Mouse (Mus musculus) midbrain, embryonic 12.5 days (tissue): ENCODE data around the gene Psd. TPM values are rescaled to one million over a fixed set of nuclear protein-coding genes. Genes with fewer than 3 reads are reported as not detected.

Experiments
- ATAC-seq: fragments of 200-750 bp; cut with Nextera tagmentation; 2 replicates; pipeline ENCODE4 v1.8.0; 2017; ENCODE audit warnings: low read depth, moderate TSS enrichment, moderate library complexity; ENCODE audit not compliant: low FRiP score
- H3K27ac ChIP-seq: fragments of 300-500 bp; sonication (generic); replicated peaks from 2 replicates; pipeline ENCODE4 v1.5.1; 2016; ENCODE audit warnings: mild to moderate bottlenecking
- H3K27me3 ChIP-seq: fragments of 300-500 bp; sonication (generic); 2 replicates; pipeline ENCODE4 v1.6.1; 2016; ENCODE audit warnings: mild to moderate bottlenecking
- H3K36me3 ChIP-seq: fragments of 300-500 bp; sonication (generic); 2 replicates; pipeline ENCODE4 v1.6.1; 2016
- H3K4me1 ChIP-seq: fragments of 300-500 bp; sonication (generic); 2 replicates; pipeline ENCODE4 v1.6.1; 2016
- H3K4me2 ChIP-seq: fragments of 300-500 bp; sonication (generic); replicated peaks from 2 replicates; pipeline ENCODE4 v1.6.1; 2016; ENCODE audit warnings: mild to moderate bottlenecking, moderate library complexity
- H3K4me3 ChIP-seq: fragments of 300-500 bp; sonication (generic); 2 replicates; pipeline ENCODE4 v1.5.1; 2016; ENCODE audit warnings: mild to moderate bottlenecking
- H3K9ac ChIP-seq: fragments of 300-500 bp; sonication (generic); replicated peaks from 2 replicates; pipeline ENCODE4 v1.6.1; 2016; ENCODE audit warnings: mild to moderate bottlenecking, moderate library complexity
- H3K9me3 ChIP-seq: fragments of 300-500 bp; sonication (generic); 2 replicates; pipeline ENCODE4 v1.6.1; 2016; ENCODE audit warnings: mild to moderate bottlenecking
- WGBS: fragments of 180-500 bp; shearing (Covaris S2); methylation state at CpG from one replicate; pipeline ENCODE4 v1.1.7; 2016; 5-methylcytosine and 5-hydroxymethylcytosine counted together
- polyA plus RNA-seq: library from polyadenylated mRNA; unstranded; fragments of >200 nt; fragmentation: Nextera tagmentation; extraction: Ambion mirVana; gene quantifications from 2 replicates; pipeline ENCODE4 v1.2.1, GENCODE M21; 2016

Psd gene
- polyA plus RNA-seq, 1 experiment from 2014 or later = 31.4 TPM

GRCm38 (mm10) chr19:46333906-46334305, 7.0 kb upstream of the Psd start:
- Histone ChIP-seq H3K9me3 (no peaks in the 10 kb centered on the region), H3K4me2 (no peak overlapping the region), H3K36me3 (peaks cover 25% of the 10 kb centered on the region), H3K27ac (no peak overlapping the region), H3K4me3 (no peak overlapping the region), H3K9ac (no peak overlapping the region), H3K4me1 (peaks cover 33% of the 10 kb centered on the region), H3K27me3 (peaks cover 14% of the 10 kb centered on the region; the same call in 1 of the 2 replicates)
- WGBS = 92% methylated on average over 3 of the region's 3 CpGs
- ATAC-seq = no peak

GRCm38 (mm10) chr19:46332721-46333339, 5.9 kb upstream of the Psd start:
- Histone ChIP-seq H3K27me3 (peaks cover 14% of the 10 kb centered on the region; the same call in 1 of the 2 replicates), H3K4me3 (no peak overlapping the region), H3K36me3 (peaks cover 25% of the 10 kb centered on the region), H3K4me1 (peaks cover 36% of the 10 kb centered on the region), H3K27ac (0 out of 2 replicates have a peak overlapping the region, but pooled peaks have one; percentile 25), H3K9me3 (no peaks in the 10 kb centered on the region), H3K4me2 (no peak overlapping the region), H3K9ac (0 out of 2 replicates have a peak overlapping the region, but pooled peaks have one; percentile 2)
- 27% methylated on average over 7 of the region's 7 CpGs for WGBS
- no peak for ATAC-seq

GRCm38 (mm10) chr19:46331936-46332335, 5.0 kb upstream of the Psd start:
- Histone ChIP-seq H3K4me1 (peaks cover 34% of the 10 kb centered on the region), H3K36me3 (peaks cover 25% of the 10 kb centered on the region), H3K4me3 (no peak overlapping the region), H3K27ac (no peak overlapping the region), H3K9ac (no peak overlapping the region), H3K9me3 (no peaks in the 10 kb centered on the region), H3K4me2 (no peak overlapping the region), H3K27me3 (peaks cover 14% of the 10 kb centered on the region; the same call in 1 of the 2 replicates)
- 94% methylated on average over 3 of the region's 3 CpGs for WGBS
- no peak for ATAC-seq

GRCm38 (mm10) chr19:46331326-46331725, 4.4 kb upstream of the Psd start:
- no peak overlapping the region for H3K27ac ChIP-seq
- WGBS = 93% methylated on average over 14 of the region's 14 CpGs
- H3K9me3 ChIP-seq = no peaks in the 10 kb centered on the region
- H3K4me3 ChIP-seq = no peak overlapping the region
- H3K4me1 ChIP-seq = peaks cover 38% of the 10 kb centered on the region
- H3K4me2 ChIP-seq = no peak overlapping the region
- no peak overlapping the region for H3K9ac ChIP-seq
- peaks cover 17% of the 10 kb centered on the region; the same call in 1 of the 2 replicates for H3K27me3 ChIP-seq
- no peak for ATAC-seq
- peaks cover 25% of the 10 kb centered on the region for H3K36me3 ChIP-seq

- no peak overlapping the region for H3K27ac ChIP-seq
- peaks cover 24% of the 10 kb centered on the region for H3K36me3 ChIP-seq
- WGBS = 93% methylated on average over 12 of the region's 12 CpGs
- no peaks in the 10 kb centered on the region for H3K9me3 ChIP-seq
- H3K4me3 ChIP-seq = no peak overlapping the region
- peaks cover 45% of the 10 kb centered on the region for H3K4me1 ChIP-seq
- H3K4me2 ChIP-seq = no peak overlapping the region
- ATAC-seq = no peak
- peaks cover 23% of the 10 kb centered on the region for H3K27me3 ChIP-seq
- no peak overlapping the region for H3K9ac ChIP-seq
These were observed 3.7 kb upstream of the Psd start for GRCm38 (mm10) chr19:46330696-46331095.

GRCm38 (mm10) chr19:46329951-46330350, 3.0 kb upstream of the Psd start:
- Histone ChIP-seq H3K4me2 (peak overlapping the region; percentile 98), H3K27me3 (peaks cover 31% of the 10 kb centered on the region), H3K36me3 (peaks cover 19% of the 10 kb centered on the region), H3K9me3 (no peaks in the 10 kb centered on the region), H3K4me1 (peaks cover 45% of the 10 kb centered on the region), H3K4me3 (peak overlapping the region; percentile 1; the same call in 1 of the 2 replicates), H3K9ac (no peak overlapping the region), H3K27ac (no peak overlapping the region)
- ATAC-seq = 0 out of 2 replicates have a peak, but pooled peaks have one; percentile 28
- WGBS = 4% methylated on average over 16 of the region's 16 CpGs

- H3K4me3 ChIP-seq = peak overlapping the region; percentile 75
- peak overlapping the region; percentile 76 for H3K9ac ChIP-seq
- 0 out of 2 replicates have a peak, but pooled peaks have one; percentile 3 for ATAC-seq
- peaks cover 39% of the 10 kb centered on the region for H3K27me3 ChIP-seq
- H3K9me3 ChIP-seq = no peaks in the 10 kb centered on the region
- H3K4me2 ChIP-seq = peak overlapping the region; percentile 98
- peaks cover 19% of the 10 kb centered on the region for H3K36me3 ChIP-seq
- 1% methylated on average over 53 of the region's 54 CpGs for WGBS
- peak overlapping the region; percentile 96 for H3K27ac ChIP-seq
- peaks cover 52% of the 10 kb centered on the region for H3K4me1 ChIP-seq
These were observed 2.2 kb upstream of the Psd start for GRCm38 (mm10) chr19:46329031-46329641.

GRCm38 (mm10) chr19:46328081-46329030, 1.4 kb upstream of the Psd start, which contains the start of gene Fbxl15:
Gene Fbxl15, plus strand, starts transcription at chr19:46328184.
- peak within 1 kb of the TSS; percentile 75 for H3K4me3 ChIP-seq
- H3K4me2 ChIP-seq = peak within 1 kb of the TSS; percentile 98
- H3K27me3 ChIP-seq = peaks cover 47% of the 10 kb centered on the region
- peaks cover 19% of the 10 kb centered on the region for H3K36me3 ChIP-seq
- ATAC-seq = peak; percentile 82
- peaks cover 53% of the 10 kb centered on the region for H3K4me1 ChIP-seq
- peak within 1 kb of the TSS; percentile 76 for H3K9ac ChIP-seq
- WGBS = under 1% methylated on average over 76 of the region's 81 CpGs
- peak within 1 kb of the TSS; percentile 96 for H3K27ac ChIP-seq
- no peaks in the 10 kb centered on the region for H3K9me3 ChIP-seq

- H3K27me3 ChIP-seq = peaks cover 54% of the 10 kb centered on the region
- peak overlapping the region; percentile 75 for H3K4me3 ChIP-seq
- H3K9me3 ChIP-seq = no peaks in the 10 kb centered on the region
- peak overlapping the region; percentile 98 for H3K4me2 ChIP-seq
- peak; percentile 3; the same call in 1 of the 2 replicates for ATAC-seq
- H3K36me3 ChIP-seq = peaks cover 19% of the 10 kb centered on the region
- H3K9ac ChIP-seq = no peak overlapping the region
- WGBS = 32% methylated on average over 14 of the region's 14 CpGs
- peak overlapping the region; percentile 96 for H3K27ac ChIP-seq
- peaks cover 53% of the 10 kb centered on the region for H3K4me1 ChIP-seq
These were observed 642 bp upstream of the Psd start for GRCm38 (mm10) chr19:46327531-46328064.

GRCm38 (mm10) chr19:46326019-46326755, 769 bp downstream of the Psd start:
- no peak for ATAC-seq
- Histone ChIP-seq H3K4me1 (peaks cover 64% of the 10 kb centered on the region), H3K27ac (peak overlapping the region; percentile 96), H3K4me3 (peak overlapping the region; percentile 75), H3K4me2 (peak overlapping the region; percentile 98), H3K36me3 (peaks cover 11% of the 10 kb centered on the region), H3K27me3 (peaks cover 59% of the 10 kb centered on the region), H3K9ac (peak overlapping the region; percentile 56), H3K9me3 (no peaks in the 10 kb centered on the region)
- 3% methylated on average over 25 of the region's 29 CpGs for WGBS

GRCm38 (mm10) chr19:46324918-46325317, 2.0 kb downstream of the Psd start:
- Histone ChIP-seq H3K27me3 (peaks cover 63% of the 10 kb centered on the region), H3K27ac (no peak overlapping the region), H3K36me3 (no peaks in the 10 kb centered on the region), H3K4me1 (peaks cover 67% of the 10 kb centered on the region), H3K4me2 (peak overlapping the region; percentile 98), H3K9ac (no peak overlapping the region; the same call in 1 of the 2 replicates), H3K9me3 (no peaks in the 10 kb centered on the region), H3K4me3 (no peak overlapping the region)
- no peak for ATAC-seq
- 82% methylated on average over 5 of the region's 5 CpGs for WGBS
